Mouse (Mus musculus) kidney, adult 2 months (tissue): ENCODE results near the gene Cyfip2. TPM values are rescaled to one million over a fixed set of nuclear protein-coding genes. Genes with fewer than 3 reads are reported as not detected.

Experiments
- DNase-seq: peaks from one replicate; pipeline ENCODE4 v3.0.0; 2021
- H3K27ac ChIP-seq: fragments of 200-500 bp; 2 replicates; pipeline ENCODE4 v1.5.1; 2012; ENCODE audit warnings: low read depth, low read length, control low read depth, inconsistent platforms; ENCODE audit not compliant: insufficient read depth
- H3K27me3 ChIP-seq: fragments of 200-500 bp; replicated peaks from 2 replicates; pipeline ENCODE4 v1.6.1; 2012; ENCODE audit warnings: mild to moderate bottlenecking, moderate library complexity, low read length, inconsistent platforms; ENCODE audit not compliant: control insufficient read depth, insufficient read depth
- H3K36me3 ChIP-seq: fragments of 200-500 bp; 2 replicates; pipeline ENCODE4 v1.6.1; 2012; ENCODE audit warnings: mild to moderate bottlenecking, moderate library complexity, low read length, inconsistent platforms; ENCODE audit not compliant: control insufficient read depth, insufficient read depth
- H3K4me1 ChIP-seq: fragments of 200-500 bp; 2 replicates; pipeline ENCODE4 v1.6.1; 2011; ENCODE audit warnings: low read length; ENCODE audit not compliant: control insufficient read depth, insufficient read depth
- H3K4me3 ChIP-seq: fragments of 200-500 bp; 2 replicates; pipeline ENCODE4 v1.5.1; 2011; ENCODE audit warnings: mild to moderate bottlenecking, low read depth, low read length, control low read depth; ENCODE audit not compliant: insufficient read depth
- CTCF ChIP-seq: fragments of 200-500 bp; conservative IDR thresholded peaks from 2 replicates; pipeline ENCODE4 v1.5.1; 2011; ENCODE audit warnings: low read depth, mild to moderate bottlenecking, control low read depth, low read length, moderate library complexity, mixed read lengths; ENCODE audit not compliant: insufficient read depth, insufficient read length
- POLR2A ChIP-seq: fragments of 200-500 bp; IDR thresholded peaks from one replicate; pipeline ENCODE4 v1.6.1; 2011; ENCODE audit warnings: low read depth, low read length, control low read depth
- WGBS: fragments of 180-500 bp; shearing (Covaris S2); methylation state at CpG from one replicate; pipeline ENCODE4 v1.1.7; 2018; 5-methylcytosine and 5-hydroxymethylcytosine counted together
- polyA plus RNA-seq: library from polyadenylated mRNA; depleted of rRNA; stranded (reverse); fragments of >200 nt; gene quantifications from 2 replicates; pipeline ENCODE4 v1.2.3, GENCODE M21; 2012

Gene Cyfip2
- polyA plus RNA-seq, 1 experiment: 71.1 TPM

DNA sequence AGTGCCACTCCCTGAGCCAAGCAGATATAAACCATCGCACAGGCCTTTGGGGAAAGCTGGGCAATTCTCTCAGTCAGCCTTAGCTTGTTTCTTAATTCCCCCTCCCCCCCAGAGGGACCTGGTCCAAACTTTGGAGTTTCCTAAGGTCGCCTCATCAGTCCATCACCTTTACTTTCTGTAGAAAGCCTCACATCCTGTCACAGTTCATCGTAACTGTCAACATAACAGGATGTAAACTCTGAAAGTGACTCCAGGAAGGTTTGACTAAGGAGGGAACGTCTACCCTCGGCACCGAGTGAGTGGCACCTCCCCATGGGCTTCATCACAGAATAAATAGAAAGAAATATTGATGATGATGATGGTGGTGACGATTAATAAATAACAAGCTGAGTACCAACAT, 4.9 kb downstream of the Cyfip2 start:
- H3K4me1 ChIP-seq: peaks cover 20% of the 10 kb centered on the region; the same call in 1 of the 2 replicates
- H3K27me3 ChIP-seq: no peaks in the 10 kb centered on the region
- H3K36me3 ChIP-seq: no peaks in the 10 kb centered on the region
- no peak overlapping the region for H3K4me3 ChIP-seq
- no peak for DNase-seq
- WGBS: 76% methylated on average over 7 of the region's 7 CpGs
- 0 out of 2 replicates have a peak overlapping the region, but pooled peaks have one; percentile 24 for H3K27ac ChIP-seq
- no peak for TF ChIP-seq POLR2A
- TF ChIP-seq CTCF: no peak

DNA sequence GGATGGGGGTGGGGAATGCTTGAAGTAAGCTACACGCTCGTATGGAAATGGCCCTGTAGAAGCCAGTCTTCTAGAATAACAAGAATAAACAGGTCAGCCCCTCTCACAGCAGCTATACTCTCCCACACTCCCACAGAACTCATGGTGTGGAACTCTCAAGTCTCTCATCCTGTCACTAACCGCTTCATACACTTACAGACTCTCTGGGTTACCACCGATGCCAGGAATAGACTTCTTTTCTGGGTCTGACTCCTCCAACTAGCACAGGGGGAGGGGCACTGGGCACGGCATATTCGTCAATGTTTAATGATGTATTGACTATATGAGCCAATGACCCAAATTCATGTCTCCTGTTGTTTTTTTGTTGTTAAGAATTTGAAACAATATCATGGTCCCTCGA, 5.9 kb downstream of the Cyfip2 start:
- Histone ChIP-seq H3K4me3 (no peak overlapping the region), H3K27ac (no peak overlapping the region), H3K4me1 (peaks cover 23% of the 10 kb centered on the region; the same call in 1 of the 2 replicates), H3K27me3 (no peaks in the 10 kb centered on the region), H3K36me3 (no peaks in the 10 kb centered on the region)
- TF ChIP-seq CTCF: no peak
- no peak for TF ChIP-seq POLR2A
- WGBS: 39% methylated on average over 7 of the region's 7 CpGs
- DNase-seq: peak; percentile 51

DNA sequence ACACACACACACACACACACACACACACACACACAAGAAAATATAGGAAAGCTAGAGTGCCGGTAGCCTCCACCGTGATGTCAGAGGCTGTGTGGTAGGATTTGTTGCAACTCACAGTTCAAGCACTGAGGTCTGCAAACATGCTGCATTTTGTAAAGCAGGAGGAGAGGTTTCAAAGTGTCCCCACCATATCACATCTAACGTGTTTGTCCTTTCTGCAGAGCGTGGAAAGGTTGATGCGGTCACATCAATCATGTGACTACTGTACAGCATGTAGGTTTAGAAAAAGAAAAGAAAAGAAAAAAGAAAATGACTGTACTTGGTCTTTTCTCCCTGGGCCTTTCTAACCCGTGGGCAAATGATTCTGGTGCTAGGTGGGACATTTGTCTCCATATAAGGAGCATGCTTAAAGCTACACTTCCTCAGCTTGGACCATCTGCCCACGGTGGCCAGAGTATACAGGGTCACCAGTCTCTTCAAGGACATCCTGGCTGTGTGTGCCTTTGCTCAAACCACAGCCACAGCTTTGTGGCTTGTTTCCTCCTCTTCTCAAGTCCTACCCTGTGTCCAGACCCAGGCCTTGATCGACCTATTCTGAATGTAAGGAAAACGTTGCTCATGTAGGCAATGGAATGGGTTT, 6.7 kb downstream of the Cyfip2 start:
- Histone ChIP-seq H3K27me3 (no peaks in the 10 kb centered on the region), H3K4me3 (no peak overlapping the region), H3K36me3 (no peaks in the 10 kb centered on the region), H3K27ac (peak overlapping the region; percentile 49; the same call in 1 of the 2 replicates), H3K4me1 (peaks cover 23% of the 10 kb centered on the region; the same call in 1 of the 2 replicates)
- TF ChIP-seq POLR2A (no peak), CTCF (no peak)
- 59% methylated on average over 9 of the region's 9 CpGs for WGBS
- DNase-seq: no peak

DNA sequence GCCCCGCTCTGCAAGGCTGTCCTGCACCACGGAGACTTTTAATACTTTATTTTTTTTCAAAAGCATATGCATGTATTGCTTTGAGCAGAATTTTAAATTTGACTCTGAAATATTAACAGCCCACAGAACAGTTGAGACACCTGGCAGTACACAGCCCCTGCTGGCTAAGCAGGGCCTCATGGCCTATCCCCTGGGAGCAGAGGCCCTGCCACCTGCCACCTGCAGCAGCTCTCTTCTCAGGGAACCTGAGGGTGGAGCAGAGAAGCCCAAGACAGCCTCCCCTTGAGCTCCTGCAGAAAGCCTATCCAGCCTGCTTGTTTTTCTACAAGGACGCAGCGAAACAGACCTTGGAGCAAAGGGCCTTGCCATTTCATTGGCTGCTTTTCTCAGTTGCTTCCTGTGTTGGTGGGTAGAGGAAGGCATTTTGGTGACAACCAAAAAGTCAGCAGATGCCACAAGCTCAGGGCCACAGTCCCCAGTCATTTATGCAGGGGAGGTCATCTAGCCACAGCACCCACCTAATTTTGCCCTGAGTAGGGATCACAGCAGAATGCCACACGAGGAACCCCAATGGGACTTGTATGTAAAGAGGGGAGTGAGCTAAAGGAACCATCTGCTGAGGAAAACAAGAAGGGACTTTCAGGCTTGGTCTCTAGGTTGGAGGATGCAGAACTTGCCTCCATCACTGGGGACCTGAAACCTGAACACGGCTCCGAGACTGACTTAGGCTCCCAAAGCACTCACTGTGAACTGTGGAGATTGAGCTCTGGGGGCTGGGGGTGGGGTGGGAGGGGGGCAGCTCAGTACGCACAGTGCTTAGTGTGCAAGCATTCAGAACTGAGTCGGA, 7.6 kb downstream of the Cyfip2 start:
- Histone ChIP-seq H3K27ac (no peak overlapping the region), H3K36me3 (no peaks in the 10 kb centered on the region), H3K27me3 (no peaks in the 10 kb centered on the region), H3K4me3 (no peak overlapping the region), H3K4me1 (peaks cover 23% of the 10 kb centered on the region; the same call in 1 of the 2 replicates)
- no peak for TF ChIP-seq CTCF
- no peak for TF ChIP-seq POLR2A
- WGBS: 71% methylated on average over 9 of the region's 9 CpGs
- no peak for DNase-seq

DNA sequence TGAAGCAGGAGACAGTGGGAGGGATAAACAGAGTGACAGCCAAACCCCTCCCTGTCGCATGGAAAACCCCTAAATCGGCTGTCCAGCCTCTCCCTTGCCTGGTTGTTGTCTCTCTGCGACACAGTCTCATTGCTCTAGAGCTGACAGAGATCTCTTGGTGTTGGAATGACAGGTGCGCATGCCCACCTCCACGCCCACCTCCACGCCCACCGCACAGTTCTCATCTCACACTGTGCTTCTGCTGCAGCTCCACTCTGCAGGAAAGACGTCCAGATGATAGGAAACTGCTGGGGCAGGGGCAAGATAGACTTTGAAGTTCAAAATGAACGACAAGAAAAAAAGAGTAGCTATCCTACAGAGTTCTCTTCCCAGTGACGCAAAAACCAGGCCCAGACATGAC, 8.6 kb downstream of the Cyfip2 start:
- Histone ChIP-seq H3K36me3 (no peaks in the 10 kb centered on the region), H3K27ac (no peak overlapping the region), H3K4me1 (peaks cover 19% of the 10 kb centered on the region), H3K27me3 (no peaks in the 10 kb centered on the region), H3K4me3 (no peak overlapping the region)
- no peak for DNase-seq
- WGBS: 76% methylated on average over 10 of the region's 10 CpGs
- no peak for TF ChIP-seq POLR2A
- no peak for TF ChIP-seq CTCF

DNA sequence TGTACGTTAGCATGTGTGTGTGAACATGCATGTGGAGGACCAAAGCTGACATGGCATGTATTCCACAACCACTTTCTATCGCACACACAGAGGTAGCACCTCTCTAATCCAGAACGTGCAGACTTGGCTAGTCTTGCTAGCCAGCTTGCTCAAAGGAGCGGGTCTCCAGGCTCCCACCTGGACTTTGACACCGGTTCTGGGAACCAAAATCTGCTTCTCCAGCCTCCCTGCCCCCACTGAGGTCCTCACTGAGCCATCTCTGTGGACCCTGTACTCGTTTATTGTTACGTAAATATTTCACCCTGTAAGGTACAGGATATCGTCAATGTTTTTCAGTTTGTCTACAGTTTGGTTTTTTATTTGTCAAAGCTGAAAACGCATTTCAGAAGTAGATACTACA, 10.2 kb downstream of the Cyfip2 start:
- H3K36me3 ChIP-seq: no peaks in the 10 kb centered on the region
- H3K27ac ChIP-seq: no peak overlapping the region
- no peak overlapping the region for H3K4me3 ChIP-seq
- peak; percentile 90 for DNase-seq
- WGBS: 53% methylated on average over 9 of the region's 9 CpGs
- TF ChIP-seq CTCF (no peak), POLR2A (no peak)
- H3K4me1 ChIP-seq: peaks cover 14% of the 10 kb centered on the region
- no peaks in the 10 kb centered on the region for H3K27me3 ChIP-seq
